Mouse (Mus musculus) heart, embryonic 14.5 days (tissue): ENCODE results near the gene Meox1. TPM values are rescaled to one million over a fixed set of nuclear protein-coding genes. Genes with fewer than 3 reads are reported as not detected.
A peak's percentile ranks its signal among the peaks of the same experiment; 100 is the strongest.

Experiments
- ATAC-seq: fragments of 200-750 bp; cut with Nextera tagmentation; 2 replicates; pipeline ENCODE4 v1.8.0; 2017; ENCODE audit warnings: low read depth, moderate TSS enrichment; ENCODE audit not compliant: insufficient number of reproducible peaks, insufficient read depth, low FRiP score
- H3K27ac ChIP-seq, 2 experiments: fragments of 200-500 bp in 1 of 2; fragments of 300-500 bp in 1 of 2; sonication (generic) in 1 of 2; replicated peaks in 1 of 2; 2 replicates each; pipeline ENCODE4 v1.5.1; 2012 to 2014; ENCODE audit warnings: low read depth in 2 of 2, low read length in 2 of 2, control low read depth in 1 of 2, mild to moderate bottlenecking in 1 of 2, mixed read lengths in 1 of 2; ENCODE audit not compliant: control insufficient read depth in 1 of 2, insufficient read depth in 1 of 2
- H3K27me3 ChIP-seq: fragments of 300-500 bp; sonication (generic); 2 replicates; pipeline ENCODE4 v1.6.1; 2014; ENCODE audit warnings: mild to moderate bottlenecking, low read length, control low read depth; ENCODE audit not compliant: control insufficient read depth, insufficient read depth
- H3K36me3 ChIP-seq: fragments of 300-500 bp; sonication (generic); 2 replicates; pipeline ENCODE4 v1.6.1; 2014; ENCODE audit warnings: mild to moderate bottlenecking, control low read depth, low read length, mixed read lengths; ENCODE audit not compliant: control insufficient read depth, insufficient read depth
- H3K4me1 ChIP-seq, 2 experiments: fragments of 200-500 bp in 1 of 2; fragments of 300-500 bp in 1 of 2; sonication (generic) in 1 of 2; 2 replicates each; pipeline ENCODE4 v1.6.1; 2012 to 2014; ENCODE audit warnings: low read length in 2 of 2, control low read depth in 1 of 2, mixed read lengths in 1 of 2; ENCODE audit not compliant: control insufficient read depth in 2 of 2, insufficient read depth in 2 of 2
- H3K4me2 ChIP-seq: fragments of 300-500 bp; sonication (generic); 2 replicates; pipeline ENCODE4 v1.6.1; 2014; ENCODE audit warnings: mild to moderate bottlenecking, low read length
- H3K4me3 ChIP-seq, 2 experiments: fragments of 200-500 bp in 1 of 2; fragments of 300-500 bp in 1 of 2; sonication (generic) in 1 of 2; 2 replicates each; pipeline ENCODE4 v1.5.1; 2012 to 2014; ENCODE audit warnings: low read length in 2 of 2, mild to moderate bottlenecking in 2 of 2, control low read depth in 1 of 2, low read depth in 1 of 2, moderate library complexity in 1 of 2; ENCODE audit not compliant: control insufficient read depth in 1 of 2, insufficient read depth in 1 of 2
- H3K9ac ChIP-seq: fragments of 300-500 bp; sonication (generic); 2 replicates; pipeline ENCODE4 v1.6.1; 2014; ENCODE audit warnings: mild to moderate bottlenecking, low read length
- H3K9me3 ChIP-seq: fragments of 300-500 bp; sonication (generic); 2 replicates; pipeline ENCODE4 v1.6.1; 2016; ENCODE audit warnings: low read length, control low read depth; ENCODE audit not compliant: control insufficient read depth
- whole genome bisulfite sequencing: fragments of 180-500 bp; shearing (Covaris S2); extraction: QIAGEN DNeasy Blood & Tissue Kit; methylation state at CpG from one replicate; pipeline ENCODE4 v1.1.7; 2014; 5-methylcytosine and 5-hydroxymethylcytosine counted together
- polyA plus RNA-seq: library from polyadenylated mRNA; unstranded; fragments of >200 nt; fragmentation: Nextera tagmentation; extraction: Ambion mirVana; gene quantifications from 2 replicates; pipeline ENCODE4 v1.2.1, GENCODE M21; 2014

The Meox1 gene
- polyA plus RNA-seq, 1 experiment from 2014 or later = 13.9 TPM

DNA sequence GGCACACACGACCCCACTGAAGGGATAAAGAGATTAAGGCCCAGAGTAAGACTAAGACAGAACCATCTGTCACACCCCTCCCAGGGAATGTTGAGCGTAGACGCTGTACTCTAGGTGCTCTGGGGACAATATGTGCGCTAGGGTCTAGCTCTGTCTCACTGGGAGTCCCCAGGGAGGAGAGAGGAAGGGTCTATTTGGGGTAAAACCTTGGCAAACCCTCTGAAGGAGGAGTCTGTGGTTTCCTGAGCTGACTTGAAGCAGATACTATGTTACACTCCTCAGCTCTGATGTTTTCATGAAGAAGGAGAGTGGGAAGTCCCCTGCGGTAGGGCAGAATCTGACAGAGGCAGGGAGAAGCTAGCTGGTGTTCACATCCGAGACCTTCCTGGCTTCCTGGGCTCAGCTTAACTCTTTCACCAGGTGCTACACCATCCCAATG is 8.3 kb downstream of the Meox1 start:
- WGBS = 33% methylated on average over 6 of the region's 6 CpGs
- H3K9ac ChIP-seq = peak overlapping the region; percentile 46; the same call in 1 of the 2 replicates

GRCm38 (mm10) chr11:101885232-101885631 is 8.9 kb downstream of the Meox1 start:
- ATAC-seq = peak; percentile 59
- WGBS = 0% methylated on average over 6 of the region's 6 CpGs
- peak overlapping the region; percentile 1; the same call in 1 of the 2 replicates for H3K9ac ChIP-seq
- no peak overlapping the region for H3K4me3 ChIP-seq
- H3K4me1 ChIP-seq = peaks cover 63 to 79% of the 10 kb centered on the region in 2 experiments
- no peaks in the 10 kb centered on the region for H3K9me3 ChIP-seq
- H3K36me3 ChIP-seq = no peaks in the 10 kb centered on the region
- H3K27ac ChIP-seq = peak overlapping the region; percentile 80 to 83
- H3K27me3 ChIP-seq = no peaks in the 10 kb centered on the region
- H3K4me2 ChIP-seq = peak overlapping the region; percentile 24

More for the DNA sequence above, 8.3 kb downstream of the Meox1 start:
- ATAC-seq = no peak
- H3K9me3 ChIP-seq = no peaks in the 10 kb centered on the region
- H3K4me3 ChIP-seq = no peak overlapping the region
- no peaks in the 10 kb centered on the region for H3K36me3 ChIP-seq
- H3K4me2 ChIP-seq = peak overlapping the region; percentile 24
- H3K4me1 ChIP-seq = peaks cover 58 to 73% of the 10 kb centered on the region in 2 experiments
- H3K27ac ChIP-seq = peak overlapping the region; percentile 80 to 83
- no peaks in the 10 kb centered on the region for H3K27me3 ChIP-seq

GRCm38 (mm10) chr11:101883911-101884310 is 10.3 kb downstream of the Meox1 start:
- Histone ChIP-seq H3K27me3 (no peaks in the 10 kb centered on the region), H3K4me2 (no peak overlapping the region; the same call in 1 of the 2 replicates), H3K4me3 (no peak overlapping the region), H3K36me3 (no peaks in the 10 kb centered on the region), H3K27ac (peak overlapping the region; percentile 55 to 70; a peak in 3 of 4 replicates), H3K4me1 (peaks cover 56 to 72% of the 10 kb centered on the region in 2 experiments), H3K9ac (peak overlapping the region; percentile 54), H3K9me3 (no peaks in the 10 kb centered on the region)
- ATAC-seq = no peak
- 49% methylated on average over 2 of the region's 2 CpGs for WGBS

- Histone ChIP-seq H3K4me3 (no peak overlapping the region), H3K27me3 (no peaks in the 10 kb centered on the region), H3K27ac (peak overlapping the region; percentile 28 to 82; a peak in 3 of 4 replicates), H3K4me1 (peaks cover 56 to 72% of the 10 kb centered on the region in 2 experiments), H3K4me2 (no peak overlapping the region), H3K36me3 (peaks cover 4% of the 10 kb centered on the region; the same call in 1 of the 2 replicates), H3K9ac (no peak overlapping the region), H3K9me3 (no peaks in the 10 kb centered on the region)
- WGBS = 82% methylated on average over 11 of the region's 11 CpGs
- no peak for ATAC-seq
Measured at GRCm38 (mm10) chr11:101882500-101883290, 11.5 kb downstream of the Meox1 start.

GRCm38 (mm10) chr11:101881604-101882071 is 12.5 kb downstream of the Meox1 start:
- Histone ChIP-seq H3K4me1 (peaks cover 51 to 63% of the 10 kb centered on the region in 2 experiments), H3K9ac (peak overlapping the region; percentile 67), H3K27me3 (no peaks in the 10 kb centered on the region), H3K4me2 (peak overlapping the region; percentile 71), H3K4me3 (peak overlapping the region; percentile 32 to 41), H3K27ac (peak overlapping the region; percentile 37 to 82), H3K36me3 (peaks cover 5% of the 10 kb centered on the region; the same call in 1 of the 2 replicates), H3K9me3 (no peaks in the 10 kb centered on the region)
- ATAC-seq = peak; percentile 74
- 1% methylated on average over 24 of the region's 24 CpGs for WGBS

GRCm38 (mm10) chr11:101881185-101881584 is 13.0 kb downstream of the Meox1 start:
- peaks cover 46 to 59% of the 10 kb centered on the region in 2 experiments for H3K4me1 ChIP-seq
- 38% methylated on average over 7 of the region's 7 CpGs for WGBS
- H3K27me3 ChIP-seq = no peaks in the 10 kb centered on the region
- peaks cover 5% of the 10 kb centered on the region; the same call in 1 of the 2 replicates for H3K36me3 ChIP-seq
- H3K4me3 ChIP-seq = peak overlapping the region in 1 of 2 experiments; percentile 32; a peak in 1 of 4 replicates
- no peak for ATAC-seq
- peak overlapping the region; percentile 67 for H3K9ac ChIP-seq
- H3K27ac ChIP-seq = peak overlapping the region; percentile 37 to 82
- H3K9me3 ChIP-seq = no peaks in the 10 kb centered on the region
- peak overlapping the region; percentile 71 for H3K4me2 ChIP-seq

GRCm38 (mm10) chr11:101879672-101880071 is 14.5 kb downstream of the Meox1 start:
- peaks cover 35 to 44% of the 10 kb centered on the region in 2 experiments for H3K4me1 ChIP-seq
- no peaks in the 10 kb centered on the region for H3K9me3 ChIP-seq
- no peak for ATAC-seq
- no peak overlapping the region for H3K4me3 ChIP-seq
- H3K9ac ChIP-seq = no peak overlapping the region
- peak overlapping the region in 1 of 2 experiments; percentile 41; a peak in 2 of 4 replicates for H3K27ac ChIP-seq
- no peaks in the 10 kb centered on the region for H3K27me3 ChIP-seq
- H3K36me3 ChIP-seq = peaks cover 5% of the 10 kb centered on the region; the same call in 1 of the 2 replicates
- WGBS = 61% methylated on average over 4 of the region's 4 CpGs
- no peak overlapping the region for H3K4me2 ChIP-seq
